Mouse (Mus musculus): Measurements from ENCODE around the gene Traf3.

GRCm38 (mm10) chr12:111192777-111193176 is 26.6 kb downstream of the Traf3 start:
- TF ChIP-seq CTCF (conservative IDR thresholded peaks at IDR 0.05; ENCODE audit: low read length) (no peak), POU5F1 (IDR thresholded peaks at IDR 0.05; ENCODE audit: borderline replicate concordance, low read length) (no peak), NANOG (IDR thresholded peaks at IDR 0.05; ENCODE audit: borderline replicate concordance, low read length) (no peak)

Data from E14TG2a.4 (cell line).